Mouse (Mus musculus) hindbrain, embryonic 14.5 days (tissue): Measurements from ENCODE around the gene Cacna2d3. TPM values are rescaled to one million over a fixed set of nuclear protein-coding genes. Genes with fewer than 3 reads are reported as not detected.

Experiments used
- ATAC-seq: fragments of 200-750 bp; cut with Nextera tagmentation; 2 replicates; pipeline ENCODE4 v1.8.0; 2017; ENCODE audit warnings: moderate number of reproducible peaks, mild to moderate bottlenecking, moderate TSS enrichment, moderate library complexity; ENCODE audit not compliant: low FRiP score
- DNase-seq: peaks from one replicate; pipeline ENCODE4 v3.0.0-alpha.2; 2015; ENCODE audit warnings: low spot score
- H3K27ac ChIP-seq: fragments of 300-500 bp; sonication (generic); 2 replicates; pipeline ENCODE4 v1.5.1; 2014; ENCODE audit warnings: mild to moderate bottlenecking, moderate library complexity
- H3K27me3 ChIP-seq: fragments of 300-500 bp; sonication (generic); 2 replicates; pipeline ENCODE4 v1.6.1; 2014; ENCODE audit warnings: mild to moderate bottlenecking, low read length, mixed read lengths; ENCODE audit not compliant: control insufficient read depth, insufficient read depth
- H3K36me3 ChIP-seq: fragments of 300-500 bp; sonication (generic); replicated peaks from 2 replicates; pipeline ENCODE4 v1.6.1; 2014; ENCODE audit not compliant: control insufficient read depth, insufficient read depth
- H3K4me1 ChIP-seq: fragments of 300-500 bp; sonication (generic); replicated peaks from 2 replicates; pipeline ENCODE4 v1.6.1; 2014; ENCODE audit warnings: antibody characterized with exemption, low read length, mixed read lengths; ENCODE audit not compliant: control insufficient read depth, insufficient read depth
- H3K4me2 ChIP-seq: fragments of 300-500 bp; sonication (generic); replicated peaks from 2 replicates; pipeline ENCODE4 v1.6.1; 2014; ENCODE audit warnings: mild to moderate bottlenecking, moderate library complexity
- H3K4me3 ChIP-seq: fragments of 300-500 bp; sonication (generic); replicated peaks from 2 replicates; pipeline ENCODE4 v1.5.1; 2014; ENCODE audit warnings: mild to moderate bottlenecking, low read length
- H3K9ac ChIP-seq: fragments of 300-500 bp; sonication (generic); 2 replicates; pipeline ENCODE4 v1.6.1; 2014
- H3K9me3 ChIP-seq: fragments of 300-500 bp; sonication (generic); 2 replicates; pipeline ENCODE4 v1.6.1; 2016; ENCODE audit warnings: low read length; ENCODE audit not compliant: control insufficient read depth
- WGBS: fragments of 180-500 bp; shearing (Covaris S2); extraction: QIAGEN DNeasy Blood & Tissue Kit; methylation state at CpG from one replicate; pipeline ENCODE4 v1.1.7; 2014; 5-methylcytosine and 5-hydroxymethylcytosine counted together
- polyA plus RNA-seq: library from polyadenylated mRNA; unstranded; fragments of >200 nt; fragmentation: Nextera tagmentation; extraction: Ambion mirVana; gene quantifications from 2 replicates; pipeline ENCODE4 v1.2.1, GENCODE M21; 2014

The Cacna2d3 gene
- polyA plus RNA-seq, 1 experiment from 2014 or later, result 61.6 TPM

GRCm38 (mm10) chr14:29273890-29274289 is 447.8 kb downstream of the Cacna2d3 start:
- ATAC-seq, result no peak
- Histone ChIP-seq H3K9ac (no peak overlapping the region), H3K36me3 (no peaks in the 10 kb centered on the region), H3K9me3 (no peaks in the 10 kb centered on the region), H3K4me3 (no peak overlapping the region), H3K4me1 (peaks cover 5% of the 10 kb centered on the region), H3K27ac (no peak overlapping the region), H3K27me3 (no peaks in the 10 kb centered on the region), H3K4me2 (no peak overlapping the region)
- no peak for DNase-seq

DNA sequence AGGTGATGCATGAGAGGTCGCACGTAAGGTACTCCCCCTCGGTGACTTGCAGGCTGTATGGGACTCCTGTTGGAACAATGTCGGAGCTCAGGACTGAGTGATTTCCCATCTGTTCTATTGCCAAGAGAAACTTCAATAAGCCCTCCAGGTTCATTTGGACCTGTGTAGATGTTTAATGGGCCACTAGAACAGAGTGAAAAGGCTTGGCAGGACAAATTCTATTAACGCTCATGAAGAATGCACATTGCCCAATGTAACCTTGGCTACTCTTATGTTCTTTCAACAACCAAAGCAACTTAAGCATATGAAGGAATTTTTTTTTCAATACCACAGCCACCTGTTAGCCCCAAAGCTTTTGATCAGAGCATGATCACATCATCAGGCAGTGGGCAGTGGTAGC is 451.1 kb downstream of the Cacna2d3 start:
- no peaks in the 10 kb centered on the region for H3K9me3 ChIP-seq
- no peak overlapping the region for H3K9ac ChIP-seq
- no peak for DNase-seq
- no peak overlapping the region for H3K4me3 ChIP-seq
- H3K4me2 ChIP-seq, result no peak overlapping the region
- peaks cover 11% of the 10 kb centered on the region for H3K4me1 ChIP-seq
- H3K36me3 ChIP-seq, result no peaks in the 10 kb centered on the region
- no peak overlapping the region for H3K27ac ChIP-seq
- no peak for ATAC-seq
- H3K27me3 ChIP-seq, result no peaks in the 10 kb centered on the region
- 79% methylated on average over 5 of the region's 5 CpGs for WGBS

DNA sequence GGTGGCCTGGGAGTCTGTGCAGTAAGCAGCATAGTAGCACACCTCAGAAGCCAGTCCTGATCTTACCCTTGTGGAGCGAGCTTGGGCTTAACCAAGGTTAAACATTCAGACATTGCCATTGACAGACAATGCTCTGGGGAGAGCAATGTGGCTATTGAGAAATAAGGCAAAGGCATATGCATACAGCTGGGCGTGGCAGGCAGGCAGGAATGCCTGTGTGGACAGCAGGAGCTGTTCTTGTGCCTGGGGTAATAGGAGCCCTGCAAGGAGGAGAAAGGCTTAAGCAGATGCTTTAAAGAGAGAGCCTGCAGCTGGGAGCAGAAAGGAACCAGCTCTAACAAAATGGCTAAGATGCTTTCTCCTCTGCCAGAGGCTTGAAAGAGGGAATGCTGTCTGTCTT is 451.8 kb downstream of the Cacna2d3 start:
- peaks cover 11% of the 10 kb centered on the region for H3K4me1 ChIP-seq
- no peaks in the 10 kb centered on the region for H3K27me3 ChIP-seq
- DNase-seq (no peak), ATAC-seq (no peak)
- no peaks in the 10 kb centered on the region for H3K9me3 ChIP-seq
- H3K4me3 ChIP-seq, result no peak overlapping the region
- peak overlapping the region; percentile 22 for H3K27ac ChIP-seq
- no peak overlapping the region for H3K9ac ChIP-seq
- no peak overlapping the region for H3K4me2 ChIP-seq
- 49% methylated on average over 2 of the region's 2 CpGs for WGBS
- no peaks in the 10 kb centered on the region for H3K36me3 ChIP-seq

GRCm38 (mm10) chr14:29268609-29269008 is 453.1 kb downstream of the Cacna2d3 start:
- ATAC-seq, result no peak
- WGBS, result 28% methylated on average over 5 of the region's 5 CpGs
- Histone ChIP-seq H3K36me3 (no peaks in the 10 kb centered on the region), H3K27me3 (no peaks in the 10 kb centered on the region), H3K4me2 (no peak overlapping the region), H3K4me1 (peaks cover 11% of the 10 kb centered on the region), H3K4me3 (no peak overlapping the region), H3K9ac (no peak overlapping the region), H3K27ac (no peak overlapping the region; the same call in 1 of the 2 replicates), H3K9me3 (no peaks in the 10 kb centered on the region)
- DNase-seq, result no peak

DNA sequence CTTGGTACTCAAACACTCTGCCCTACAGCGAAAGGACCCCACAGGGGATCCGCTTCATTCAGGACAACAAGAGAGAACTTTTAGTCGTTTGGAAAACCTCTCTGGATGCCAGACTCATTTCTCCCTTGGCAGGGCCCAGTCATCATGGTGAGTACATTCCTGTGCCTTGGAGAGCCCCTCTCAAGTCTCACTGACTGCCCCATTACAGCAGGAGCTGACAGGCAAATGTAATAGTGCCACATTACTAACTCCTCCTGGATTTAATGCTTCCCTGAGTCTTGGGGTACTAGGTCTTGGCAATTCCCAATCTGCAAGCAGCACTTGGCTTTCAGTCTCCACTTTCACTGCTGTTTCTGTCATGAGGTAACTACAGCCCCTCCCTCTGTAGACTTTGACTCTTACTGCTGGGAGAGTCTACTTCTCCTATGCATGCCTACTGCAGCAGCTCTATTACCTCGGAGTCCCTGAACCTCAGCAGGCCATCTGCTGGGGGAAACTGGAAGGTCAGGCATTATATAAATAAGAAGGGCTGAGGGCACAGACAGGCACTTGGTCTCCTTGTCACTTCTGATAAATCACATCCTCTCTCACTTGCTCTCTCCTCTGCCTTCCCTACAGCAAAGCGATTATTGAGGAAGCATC is 454.3 kb downstream of the Cacna2d3 start:
- H3K4me1 ChIP-seq, result peaks cover 11% of the 10 kb centered on the region
- no peaks in the 10 kb centered on the region for H3K9me3 ChIP-seq
- no peaks in the 10 kb centered on the region for H3K36me3 ChIP-seq
- WGBS, result 54% methylated on average over 5 of the region's 5 CpGs
- H3K4me2 ChIP-seq, result no peak overlapping the region
- no peaks in the 10 kb centered on the region for H3K27me3 ChIP-seq
- H3K9ac ChIP-seq, result no peak overlapping the region
- ATAC-seq (no peak), DNase-seq (peak; percentile 57)
- H3K4me3 ChIP-seq, result no peak overlapping the region
- no peak overlapping the region for H3K27ac ChIP-seq

DNA sequence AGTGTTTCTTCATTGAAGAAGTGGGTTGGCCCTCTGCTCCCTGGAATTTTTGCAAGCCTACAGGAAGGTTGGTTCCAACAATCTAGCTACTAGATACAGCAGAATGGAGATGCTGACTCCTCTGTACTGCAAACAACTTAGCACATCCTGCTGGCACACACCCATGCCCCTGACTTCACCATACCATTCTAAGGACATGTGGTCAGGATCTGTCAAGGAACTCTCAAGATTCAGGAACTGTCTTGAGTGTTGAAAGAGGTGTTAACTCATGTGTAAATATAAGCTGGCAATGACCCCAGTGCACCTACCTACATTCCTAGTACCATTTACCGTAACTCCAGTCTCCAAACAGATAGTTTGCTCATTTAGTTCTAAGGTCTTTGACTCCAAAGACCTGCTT is 461.0 kb downstream of the Cacna2d3 start:
- Histone ChIP-seq H3K4me2 (no peak overlapping the region), H3K27ac (no peak overlapping the region), H3K9me3 (no peaks in the 10 kb centered on the region), H3K36me3 (no peaks in the 10 kb centered on the region), H3K4me3 (no peak overlapping the region), H3K4me1 (no peaks in the 10 kb centered on the region), H3K9ac (no peak overlapping the region), H3K27me3 (no peaks in the 10 kb centered on the region)
- WGBS, result 96% methylated on average over 1 of the region's 1 CpGs
- ATAC-seq, result no peak
- DNase-seq, result no peak

- no peak overlapping the region for H3K4me2 ChIP-seq
- H3K4me1 ChIP-seq, result no peaks in the 10 kb centered on the region
- ATAC-seq, result no peak
- no peaks in the 10 kb centered on the region for H3K36me3 ChIP-seq
- H3K9me3 ChIP-seq, result peaks cover 18% of the 10 kb centered on the region
- H3K4me3 ChIP-seq, result no peak overlapping the region
- H3K27ac ChIP-seq, result no peak overlapping the region
- H3K27me3 ChIP-seq, result no peaks in the 10 kb centered on the region
- 60% methylated on average over 2 of the region's 2 CpGs for WGBS
- peak; percentile 35 for DNase-seq
- no peak overlapping the region for H3K9ac ChIP-seq
Observed at GRCm38 (mm10) chr14:29243516-29243915, 478.1 kb downstream of the Cacna2d3 start.

- DNase-seq (no peak), ATAC-seq (no peak)
- Histone ChIP-seq H3K4me1 (no peaks in the 10 kb centered on the region), H3K4me3 (no peak overlapping the region), H3K9ac (no peak overlapping the region), H3K4me2 (no peak overlapping the region), H3K27me3 (no peaks in the 10 kb centered on the region), H3K27ac (no peak overlapping the region), H3K9me3 (peaks cover 9% of the 10 kb centered on the region; the same call in 1 of the 2 replicates), H3K36me3 (no peaks in the 10 kb centered on the region)
- 87% methylated on average over 3 of the region's 3 CpGs for WGBS
Observed at GRCm38 (mm10) chr14:29238446-29238845, 483.2 kb downstream of the Cacna2d3 start.

- Histone ChIP-seq H3K27ac (peak overlapping the region; percentile 75), H3K27me3 (no peaks in the 10 kb centered on the region), H3K4me3 (no peak overlapping the region), H3K36me3 (no peaks in the 10 kb centered on the region), H3K4me2 (peak overlapping the region; percentile 33), H3K9me3 (no peaks in the 10 kb centered on the region), H3K4me1 (peaks cover 25% of the 10 kb centered on the region), H3K9ac (peak overlapping the region; percentile 16; the same call in 1 of the 2 replicates)
- WGBS, result 14% methylated on average over 19 of the region's 19 CpGs
- DNase-seq (peak; percentile 37), ATAC-seq (no peak)
Observed at GRCm38 (mm10) chr14:29228976-29229716, 492.5 kb downstream of the Cacna2d3 start.
